8 mouse cellular contexts compared by ENCODE assay signal in the genomic region with DNA sequence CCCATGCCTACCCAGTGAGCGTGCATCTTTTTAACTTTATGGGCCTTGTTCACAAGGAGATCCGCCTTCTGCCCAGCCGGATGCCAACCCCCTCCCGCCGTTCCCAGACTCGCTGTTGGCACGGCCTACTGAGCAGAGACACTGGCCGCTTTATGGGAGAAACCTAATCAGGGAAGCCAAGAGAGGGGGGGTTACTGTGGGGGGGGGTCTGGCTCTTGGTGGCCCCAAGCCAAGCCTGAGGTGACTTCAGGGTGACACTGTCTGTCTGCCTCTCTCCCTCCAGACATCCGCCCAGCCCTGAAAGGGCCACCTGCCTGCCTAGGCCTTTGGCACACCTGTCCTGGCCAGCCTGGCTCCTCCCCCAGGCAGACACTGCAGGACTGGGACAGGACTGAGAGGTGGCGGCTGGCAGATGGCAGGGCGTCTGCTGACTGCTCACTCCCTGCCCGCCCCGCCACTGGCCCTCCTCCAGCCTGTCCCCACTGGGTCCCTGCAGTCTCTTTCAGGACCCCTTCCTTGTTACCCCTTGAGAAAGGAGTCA. TPM values are rescaled to one million over a fixed set of nuclear protein-coding genes. Genes with fewer than 3 reads are reported as not detected.
DNase-seq lines count a peak whose midpoint lies in the region; ATAC-seq lines count a peak whose summit lies in the region.
"Had no signal": no experiment of that assay in that cellular context is flagged by ENCODE, and none has a peak within 500 bp of the region (broad histone marks: within the 10 kb centered on the region; RNA-seq: fewer than 3 reads in every experiment).

No protein-coding gene starts in this region.

- WGBS in neural tube, embryonic 11.5 days, result 88% methylated on average over 13 of the region's 13 CpGs
- WGBS in hindbrain, embryonic 13.5 days, result 64% methylated on average over 13 of the region's 13 CpGs
- WGBS in stomach, embryonic 16.5 days, result 83% methylated on average over 13 of the region's 13 CpGs

- H3K36me3 ChIP-seq in neural tube, embryonic 11.5 days (ENCODE audit: control insufficient read depth, insufficient read depth, low read length), result no peaks in the 10 kb centered on the region
- peaks cover 98% of the 10 kb centered on the region for H3K36me3 ChIP-seq in hindbrain, embryonic 13.5 days
- H3K36me3 ChIP-seq in stomach, embryonic 16.5 days (ENCODE audit: control insufficient read depth, insufficient read depth, low read length), result peaks cover 21% of the 10 kb centered on the region; the same call in 1 of the 2 replicates

- 0 out of 2 replicates have a peak, but pooled peaks have one; percentile 49 for ATAC-seq in neural tube, embryonic 11.5 days (ENCODE audit: insufficient read depth, low FRiP score, low TSS enrichment)
- ATAC-seq in hindbrain, embryonic 13.5 days (ENCODE audit: low FRiP score), result peak; percentile 60
- ATAC-seq in stomach, embryonic 16.5 days (ENCODE audit: insufficient read depth, low FRiP score), result peak; percentile 51; the same call in 1 of the 2 replicates

- H3K27ac ChIP-seq in neural tube, embryonic 11.5 days (ENCODE audit: low read depth, low read length), result 0 out of 2 replicates have a peak overlapping the region, but pooled peaks have one; percentile 8
- H3K27ac ChIP-seq in hindbrain, embryonic 13.5 days, result peak overlapping the region; percentile 80
- 0 out of 2 replicates have a peak overlapping the region, but pooled peaks have one; percentile 19 for H3K27ac ChIP-seq in stomach, embryonic 16.5 days (ENCODE audit: low read length)
- H3K27ac ChIP-seq: heart, embryonic 15.5 days had no signal

- H3K4me1 ChIP-seq in neural tube, embryonic 11.5 days (ENCODE audit: control insufficient read depth, insufficient read depth, low read length), result no peaks in the 10 kb centered on the region; the same call in 1 of the 2 replicates
- peaks cover 63% of the 10 kb centered on the region for H3K4me1 ChIP-seq in hindbrain, embryonic 13.5 days (replicated peaks)
- H3K4me1 ChIP-seq in stomach, embryonic 16.5 days (ENCODE audit: control insufficient read depth, insufficient read depth, low read length), result peaks cover 9% of the 10 kb centered on the region; the same call in 1 of the 2 replicates

- DNase-seq in neural tube, embryonic 11.5 days (ENCODE audit: low spot score), result no peak
- DNase-seq in neural tube, embryonic 10.5 days (ENCODE audit: extremely low spot score, low spot score), result no peak
- DNase-seq in cerebellum, adult 9-11 months, result peak; percentile 96
- peak; percentile 68 to 80 for DNase-seq in layer of hippocampus, adult 8-10 months (ENCODE audit: low spot score in 2 of 2)
- DNase-seq in c-Kit-positive CD71-positive TER-119-positive erythroid progenitor cells, embryonic 14.5 days (ENCODE audit: low spot score), result no peak

- H3K4me2 ChIP-seq in neural tube, embryonic 11.5 days (ENCODE audit: low read depth), result no peak overlapping the region
- H3K4me2 ChIP-seq in hindbrain, embryonic 13.5 days, result no peak overlapping the region
- no peak overlapping the region for H3K4me2 ChIP-seq in stomach, embryonic 16.5 days (ENCODE audit: low read depth, low read length)
- H3K4me2 ChIP-seq: heart, embryonic 15.5 days had no signal

- no peak overlapping the region for H3K9ac ChIP-seq in neural tube, embryonic 11.5 days (ENCODE audit: low read length)
- H3K9ac ChIP-seq in hindbrain, embryonic 13.5 days, result no peak overlapping the region
- H3K9ac ChIP-seq in stomach, embryonic 16.5 days (ENCODE audit: low read length), result no peak overlapping the region
- H3K9ac ChIP-seq: heart, embryonic 15.5 days had no signal

- H3K4me3 ChIP-seq in neural tube, embryonic 11.5 days (ENCODE audit: low read depth, low read length), result no peak overlapping the region
- H3K4me3 ChIP-seq in hindbrain, embryonic 13.5 days, result no peak overlapping the region
- H3K4me3 ChIP-seq in stomach, embryonic 16.5 days (replicated peaks; ENCODE audit: low read length), result no peak overlapping the region
- H3K4me3 ChIP-seq: heart, embryonic 15.5 days had no signal

- no peaks in the 10 kb centered on the region for H3K27me3 ChIP-seq in neural tube, embryonic 11.5 days (ENCODE audit: control insufficient read depth, insufficient read depth, low read length)
- no peaks in the 10 kb centered on the region for H3K27me3 ChIP-seq in hindbrain, embryonic 13.5 days
- H3K27me3 ChIP-seq in stomach, embryonic 16.5 days (ENCODE audit: control insufficient read depth, insufficient read depth, low read length), result no peaks in the 10 kb centered on the region
- H3K27me3 ChIP-seq: heart, embryonic 15.5 days had no signal

- no peaks in the 10 kb centered on the region for H3K9me3 ChIP-seq in neural tube, embryonic 11.5 days (ENCODE audit: control insufficient read depth, low read length)
- no peaks in the 10 kb centered on the region for H3K9me3 ChIP-seq in hindbrain, embryonic 13.5 days
- no peaks in the 10 kb centered on the region for H3K9me3 ChIP-seq in stomach, embryonic 16.5 days (replicated peaks; ENCODE audit: control insufficient read depth, low read length)
- H3K9me3 ChIP-seq: heart, embryonic 15.5 days had no signal

RNA-seq across cellular contexts. Expression of a gene that starts 32.3 kb away (rescaled TPM):
- polyA plus RNA-seq in neural tube, embryonic 11.5 days (2014; fragmentation: Nextera tagmentation; extraction: Ambion mirVana), result 0.07 and 0.25 TPM in 2 replicates
- polyA plus RNA-seq in hindbrain, embryonic 13.5 days (2015; fragmentation: Nextera tagmentation; extraction: Ambion mirVana), result 1.2 and 1.7 TPM in 2 replicates
- 1 to 10 TPM; 2.8 to 5.1 (median 4.2) TPM for total RNA-seq in layer of hippocampus, adult 8-10 months (2022)
- polyA plus RNA-seq in stomach, embryonic 16.5 days (2015; fragmentation: Nextera tagmentation; extraction: Ambion mirVana), result 8.7 and 12.2 TPM in 2 replicates

Comparison
In these comparisons a context has a peak if more than half of its experiments do, and no peak if none do; other contexts are left out.
1. DNase-seq: peak in cerebellum, adult 9-11 months (single experiment) and layer of hippocampus, adult 8-10 months (2 of 2); none in neural tube, embryonic 11.5 days (single experiment), neural tube, embryonic 10.5 days (single experiment) and c-Kit-positive CD71-positive TER-119-positive erythroid progenitor cells, embryonic 14.5 days (single experiment).
2. H3K27ac ChIP-seq: peak in every context shown above with its lines; median percentile 80 in hindbrain, embryonic 13.5 days; 19 in stomach, embryonic 16.5 days; 8 in neural tube, embryonic 11.5 days.
3. Peak in every context shown above with its lines, with median percentiles within 50 percentile points of each other: ATAC-seq.